Mouse (Mus musculus) neural tube, embryonic 15.5 days (tissue): Measurements from ENCODE around the gene Plscr5. TPM values are rescaled to one million over a fixed set of nuclear protein-coding genes. Genes with fewer than 3 reads are reported as not detected.

Experiments
- polyA plus RNA-seq: library from polyadenylated mRNA; unstranded; fragments of >200 nt; fragmentation: Nextera tagmentation; extraction: Ambion mirVana; gene quantifications from 2 replicates; pipeline ENCODE4 v1.2.1, GENCODE M21; 2015

Gene Plscr5
- polyA plus RNA-seq, 1 experiment from 2014 or later, result 0.93 TPM

Other genes starting within 250 kb of the Plscr5 start
- gene Plscr1, start 56.8 kb downstream of the Plscr5 start, polyA plus RNA-seq, result 9.6 and 18.7 TPM in 2 replicates
- 0.87 and 1.2 TPM in 2 replicates for gene Plscr2, start 82.7 kb downstream of the Plscr5 start, polyA plus RNA-seq
- not detected in 2 replicates for gene 1700057G04Rik, start 116.4 kb downstream of the Plscr5 start, polyA plus RNA-seq